Mouse (Mus musculus) hematopoietic stem cell, adult 5-6 weeks (primary cell): ENCODE measurements around the gene Pde2a. TPM values are rescaled to one million over a fixed set of nuclear protein-coding genes. Genes with fewer than 3 reads are reported as not detected.
"Not testable (repeated sequence)": the region's sequence is repeated elsewhere in the genome, so short reads cannot be mapped to it uniquely, and the experiment has no call there.

Source experiments
- ATAC-seq, 2 experiments: fragments of 125-278 bp in 1 of 2; replicated peaks in 1 of 2; 2 replicates each; pipeline ENCODE4 v1.8.0; 2016 to 2017; ENCODE audit warnings: inconsistent platforms in 2 of 2, mild to moderate bottlenecking in 2 of 2, moderate number of reproducible peaks in 2 of 2, low read depth in 1 of 2, moderate TSS enrichment in 1 of 2; ENCODE audit not compliant: low FRiP score in 2 of 2, poor library complexity in 2 of 2, severe bottlenecking in 2 of 2, insufficient read depth in 1 of 2, low TSS enrichment in 1 of 2
- total RNA-seq: library from RNA; stranded (forward); fragments of 172-1452, 232-1000 nt; gene quantifications from 2 replicates; pipeline ENCODE4 v1.2.3, GENCODE M21; 2017

Gene Pde2a
- total RNA-seq, 1 experiment from 2014 or later: 2.4 TPM

DNA sequence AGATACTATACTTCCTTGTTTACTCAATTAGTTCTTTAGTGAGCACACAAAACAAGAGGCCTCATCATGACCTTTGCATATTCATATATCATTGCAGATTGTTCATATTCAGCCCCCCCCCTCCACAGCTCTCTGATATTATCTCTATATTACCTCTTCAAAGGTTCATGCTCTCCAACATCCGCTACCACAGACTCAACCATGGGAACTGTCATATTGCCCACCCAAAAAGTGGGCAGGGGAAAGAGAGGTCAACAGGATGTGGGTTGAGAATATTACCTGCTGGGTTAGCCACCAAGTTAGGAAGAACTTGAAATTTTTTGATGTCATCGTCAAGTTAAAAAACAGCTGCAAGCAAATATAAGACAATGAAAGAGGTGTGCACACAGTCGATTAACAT lies 134.0 kb downstream of the Pde2a start:
- not testable (repeated sequence) for ATAC-seq

DNA sequence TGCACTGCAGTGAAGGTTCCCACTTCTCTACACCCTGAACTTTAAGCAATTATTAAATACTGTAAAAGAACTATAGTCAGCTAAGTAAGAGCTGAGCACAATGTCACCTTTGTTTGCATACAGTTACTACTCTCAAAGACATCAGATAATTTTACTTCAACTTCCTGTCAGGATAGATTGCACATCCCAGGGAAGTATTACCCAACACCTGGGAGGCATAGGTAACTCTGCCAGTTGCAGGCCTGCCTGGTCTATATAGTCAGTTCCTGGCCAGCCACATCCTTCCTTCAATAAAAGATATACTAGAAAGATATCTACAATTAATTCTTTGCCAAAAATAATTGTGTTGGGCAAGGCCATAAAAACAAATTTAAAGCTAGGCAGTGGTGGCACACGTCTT lies 135.9 kb downstream of the Pde2a start:
- ATAC-seq: no peak

DNA sequence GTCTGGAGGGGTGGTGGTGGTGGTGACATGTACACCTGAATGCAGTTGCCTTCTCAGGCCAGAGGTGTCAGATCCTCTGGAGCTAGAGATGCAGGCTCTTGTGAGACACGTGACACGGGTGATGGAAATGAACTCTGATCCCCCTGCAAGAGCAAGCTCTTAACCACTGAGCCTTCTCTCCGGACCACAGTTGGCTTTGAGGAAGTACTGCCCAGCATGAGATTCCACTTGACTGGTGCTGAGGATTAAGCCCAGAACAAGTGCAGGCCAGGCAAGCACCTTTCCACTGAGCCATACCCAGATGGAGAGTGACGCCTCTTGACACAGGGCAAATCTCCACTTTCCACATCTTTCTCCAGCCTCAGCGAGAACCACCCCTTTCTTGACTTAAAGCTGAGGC lies 137.9 kb downstream of the Pde2a start:
- ATAC-seq: not testable (repeated sequence)

Other genes with a start within 250 kb of the Pde2a start
- gene Atg16l2, start 119.4 kb upstream of the Pde2a start, total RNA-seq: 7.0 and 14.2 TPM in 2 replicates
- 55.8 and 58.5 TPM in 2 replicates for gene Stard10, start 104.6 kb upstream of the Pde2a start, total RNA-seq
- 117 and 135 TPM in 2 replicates for gene Arap1, start 73.6 kb upstream of the Pde2a start, total RNA-seq
- gene Gm45837, start 10.8 kb upstream of the Pde2a start, total RNA-seq: 12.1 and 21.0 TPM in 2 replicates
- gene Art2b, start 163.9 kb downstream of the Pde2a start, total RNA-seq: 0.55 and 2.6 TPM in 2 replicates
- gene Clpb, start 241.9 kb downstream of the Pde2a start, total RNA-seq: 20.1 and 21.3 TPM in 2 replicates